20 mouse cellular contexts compared by ENCODE assay signal in genomic region chr4:143287065-143287464, GRCm38 (mm10). TPM values are rescaled to one million over a fixed set of nuclear protein-coding genes. Genes with fewer than 3 reads are reported as not detected.
DNase-seq lines count a peak whose midpoint lies in the region; ATAC-seq lines count a peak whose summit lies in the region.
"Had no signal": no experiment of that assay in that cellular context is flagged by ENCODE, and none has a peak within 500 bp of the region (broad histone marks: within the 10 kb centered on the region; RNA-seq: fewer than 3 reads in every experiment).

No protein-coding gene starts in this region.

- H3K9me3 ChIP-seq in kidney, embryonic 14.5 days (ENCODE audit: control insufficient read depth, low read length), result no peaks in the 10 kb centered on the region
- H3K9me3 ChIP-seq in midbrain, embryonic 12.5 days, result no peaks in the 10 kb centered on the region
- no peaks in the 10 kb centered on the region for H3K9me3 ChIP-seq in midbrain, embryonic 13.5 days
- H3K9me3 ChIP-seq: embryonic facial prominence, embryonic 13.5 days; heart, embryonic 13.5 days; limb, embryonic 13.5 days; neural tube, embryonic 13.5 days had no signal

- H3K4me2 ChIP-seq in kidney, embryonic 14.5 days (replicated peaks; ENCODE audit: low read depth, low read length), result no peak overlapping the region
- H3K4me2 ChIP-seq in midbrain, embryonic 12.5 days (replicated peaks), result no peak overlapping the region
- no peak overlapping the region for H3K4me2 ChIP-seq in midbrain, embryonic 13.5 days (replicated peaks)
- H3K4me2 ChIP-seq: embryonic facial prominence, embryonic 13.5 days; heart, embryonic 13.5 days; limb, embryonic 13.5 days; neural tube, embryonic 13.5 days had no signal

- H3K4me3 ChIP-seq in kidney, embryonic 14.5 days (ENCODE audit: low read length), result no peak overlapping the region
- H3K4me3 ChIP-seq in midbrain, embryonic 12.5 days, result no peak overlapping the region
- no peak overlapping the region for H3K4me3 ChIP-seq in midbrain, embryonic 13.5 days (replicated peaks)
- H3K4me3 ChIP-seq: embryonic facial prominence, embryonic 13.5 days; heart, embryonic 13.5 days; limb, embryonic 13.5 days; neural tube, embryonic 13.5 days had no signal

- DNase-seq in kidney, postnatal 14 days, result no peak
- peak; percentile 52 for DNase-seq in embryo, embryonic 11 days
- peak; percentile 78 for DNase-seq in yolk sac, embryonic 10.5 days (ENCODE audit: low spot score)
- no peak for DNase-seq in layer of hippocampus, postnatal 25 days (ENCODE audit: extremely low spot score in 1 of 2, low spot score in 1 of 2)
- no peak for DNase-seq in gastrocnemius, adult 18-20 months (ENCODE audit: low spot score)
- DNase-seq: cerebellum, postnatal 14 days; heart, postnatal 4 days; kidney, postnatal 4 days; lung, postnatal 36 days; thymus, postnatal 4 days had no signal

- H3K36me3 ChIP-seq in kidney, embryonic 14.5 days (ENCODE audit: control insufficient read depth, insufficient read depth, low read length), result no peaks in the 10 kb centered on the region
- peaks cover 5% of the 10 kb centered on the region for H3K36me3 ChIP-seq in midbrain, embryonic 12.5 days
- 0 out of 2 replicates have a peak, but pooled peaks cover under 1% of the 10 kb centered on the region for H3K36me3 ChIP-seq in midbrain, embryonic 13.5 days
- H3K36me3 ChIP-seq: embryonic facial prominence, embryonic 13.5 days; heart, embryonic 13.5 days; limb, embryonic 13.5 days; neural tube, embryonic 13.5 days had no signal

- peaks cover 11% of the 10 kb centered on the region; the same call in 1 of the 2 replicates for H3K4me1 ChIP-seq in kidney, embryonic 14.5 days (ENCODE audit: control insufficient read depth, insufficient read depth, low read length)
- H3K4me1 ChIP-seq in midbrain, embryonic 12.5 days, result peaks cover 9% of the 10 kb centered on the region
- peaks cover 15% of the 10 kb centered on the region for H3K4me1 ChIP-seq in midbrain, embryonic 13.5 days (replicated peaks)

- ATAC-seq in kidney, embryonic 14.5 days (ENCODE audit: low FRiP score, low TSS enrichment), result peak; percentile 81
- ATAC-seq in midbrain, embryonic 12.5 days (ENCODE audit: low FRiP score, low read depth), result peak; percentile 27; the same call in 1 of the 2 replicates
- no peak for ATAC-seq in midbrain, embryonic 13.5 days
- ATAC-seq: inflammation-experienced regulatory T-cells, adult 6 months; Patski had no signal

- no peak overlapping the region for H3K27ac ChIP-seq in kidney, embryonic 14.5 days (ENCODE audit: low read depth, low read length)
- H3K27ac ChIP-seq in midbrain, embryonic 12.5 days (replicated peaks), result no peak overlapping the region
- no peak overlapping the region for H3K27ac ChIP-seq in midbrain, embryonic 13.5 days
- H3K27ac ChIP-seq: embryonic facial prominence, embryonic 13.5 days; heart, embryonic 13.5 days; limb, embryonic 13.5 days; liver, embryonic 14.5 days had no signal

- H3K9ac ChIP-seq in kidney, embryonic 14.5 days (ENCODE audit: low read depth, low read length), result no peak overlapping the region
- H3K9ac ChIP-seq in midbrain, embryonic 12.5 days (replicated peaks), result no peak overlapping the region
- H3K9ac ChIP-seq in midbrain, embryonic 13.5 days (replicated peaks), result no peak overlapping the region
- H3K9ac ChIP-seq: embryonic facial prominence, embryonic 13.5 days; heart, embryonic 13.5 days; limb, embryonic 13.5 days; liver, embryonic 14.5 days; neural tube, embryonic 13.5 days had no signal

- H3K27me3 ChIP-seq in kidney, embryonic 14.5 days (ENCODE audit: control insufficient read depth, insufficient read depth, low read length), result no peaks in the 10 kb centered on the region
- H3K27me3 ChIP-seq in midbrain, embryonic 12.5 days, result no peaks in the 10 kb centered on the region
- no peaks in the 10 kb centered on the region for H3K27me3 ChIP-seq in midbrain, embryonic 13.5 days
- H3K27me3 ChIP-seq: embryonic facial prominence, embryonic 13.5 days; heart, embryonic 13.5 days; limb, embryonic 13.5 days; neural tube, embryonic 13.5 days; Patski had no signal

- 47% methylated on average over 4 of the region's 4 CpGs for WGBS in kidney, embryonic 14.5 days
- WGBS in midbrain, embryonic 12.5 days, result 59% methylated on average over 4 of the region's 4 CpGs
- WGBS in midbrain, embryonic 13.5 days, result 59% methylated on average over 4 of the region's 4 CpGs

RNA-seq across cellular contexts. Expression of gene Pdpn, which starts 12.3 kb away (rescaled TPM):
- 47.4 and 48.7 TPM in 2 replicates for polyA plus RNA-seq in kidney, embryonic 14.5 days (2014; fragmentation: Nextera tagmentation; extraction: Ambion mirVana)
- polyA plus RNA-seq in midbrain, embryonic 12.5 days (2016; fragmentation: Nextera tagmentation; extraction: Ambion mirVana), result 101 and 109 TPM in 2 replicates
- polyA plus RNA-seq in midbrain, embryonic 13.5 days (2015; fragmentation: Nextera tagmentation; extraction: Ambion mirVana), result 70.8 and 72.5 TPM in 2 replicates
- total RNA-seq in layer of hippocampus, postnatal 25 days (2021), result 10 to 100 TPM; 16.4 to 19.5 TPM
- 1 to 10 TPM; 4.7 to 5.2 TPM for total RNA-seq in gastrocnemius, adult 18-20 months (2021)

Comparison
In these comparisons a context has a peak if more than half of its experiments do, and no peak if none do; other contexts are left out.
1. DNase-seq: peak in embryo, embryonic 11 days (single experiment) and yolk sac, embryonic 10.5 days (single experiment); none in kidney, postnatal 14 days (single experiment), layer of hippocampus, postnatal 25 days (0 of 2) and gastrocnemius, adult 18-20 months (single experiment).